Mouse (Mus musculus) inflammation-experienced regulatory T-cells (primary cell): ENCODE measurements around the gene 4930590J08Rik. TPM values are rescaled to one million over a fixed set of nuclear protein-coding genes. Genes with fewer than 3 reads are reported as not detected.

Experiments used
- polyA plus RNA-seq, 2 experiments: library from polyadenylated mRNA; unstranded; fragments of 100-300 nt; shearing (Covaris generic); gene quantifications; one replicate each; pipeline ENCODE4 v1.2.1; 2017

The 4930590J08Rik gene
- polyA plus RNA-seq, result 1 to 10 TPM in 1 of 2 experiments, under 1 TPM in 1; 0.07 to 2.6 TPM

GRCm38 (mm10) chr6:91902509-91902908 lies at the start of gene 4930590J08Rik:
Gene 4930590J08Rik (plus strand): TSS chr6:91902809.

GRCm38 (mm10) chr6:91877885-91878651 lies 24.5 kb upstream of the 4930590J08Rik start, which contains the start of gene Ccdc174:
Gene Ccdc174 (plus strand): TSS chr6:91878053.

GRCm38 (mm10) chr6:91978371-91979300 lies 76.0 kb downstream of the 4930590J08Rik start, which contains the start of gene Fgd5:
Gene Fgd5 (plus strand): TSS chr6:91978878.

Other genes starting within 250 kb of the 4930590J08Rik start
- gene Slc6a6, start 218.8 kb upstream of the 4930590J08Rik start, polyA plus RNA-seq, result 10 to 100 TPM; 32.2 to 52.9 TPM
- gene Grip2, start 75.6 kb upstream of the 4930590J08Rik start, polyA plus RNA-seq, result 1 to 10 TPM in 1 of 2 experiments, under 1 TPM in 1; 0.18 to 1.6 TPM
- gene Ccdc174, start 24.8 kb upstream of the 4930590J08Rik start, polyA plus RNA-seq, result 10 to 100 TPM; 31.6 to 48.3 TPM
- 1 to 10 TPM in 1 of 2 experiments, under 1 TPM in 1; 0.29 to 4.3 TPM for gene Fgd5, start 76.1 kb downstream of the 4930590J08Rik start, polyA plus RNA-seq
- gene Nr2c2, start 188.6 kb downstream of the 4930590J08Rik start, polyA plus RNA-seq, result 10 to 100 TPM; 59.7 to 64.9 TPM